Comparison of ENCODE assay signal across 10 mouse cellular contexts in genomic region chr7:123850272-123851197, GRCm38 (mm10).
DNase-seq lines count a peak whose midpoint lies in the region; ATAC-seq and TF ChIP-seq lines count a peak whose summit lies in the region.
"Had no signal": no experiment of that assay in that cellular context is flagged by ENCODE, and none has a peak within 500 bp of the region (broad histone marks: within the 10 kb centered on the region; RNA-seq: fewer than 3 reads in every experiment).

No protein-coding gene starts in this region.

- no peaks in the 10 kb centered on the region for H3K36me3 ChIP-seq in kidney, adult 2 months (ENCODE audit: control insufficient read depth, insufficient read depth, low read length)
- no peaks in the 10 kb centered on the region for H3K36me3 ChIP-seq in kidney, embryonic 15.5 days
- H3K36me3 ChIP-seq in neural tube, embryonic 13.5 days: no peaks in the 10 kb centered on the region
- H3K36me3 ChIP-seq: heart, embryonic 13.5 days had no signal

- DNase-seq in kidney, adult 2 months: peak; percentile 16
- DNase-seq in neural tube, embryonic 10.5 days (ENCODE audit: extremely low spot score, low spot score): no peak
- peak; percentile 15 for DNase-seq in cerebellum, adult 9-11 months
- DNase-seq in yolk sac, embryonic 10.5 days (ENCODE audit: low spot score): peak; percentile 1
- DNase-seq: thymus, postnatal 25 days had no signal

- no peaks in the 10 kb centered on the region for H3K4me1 ChIP-seq in kidney, adult 2 months (ENCODE audit: control insufficient read depth, insufficient read depth, low read length)
- no peaks in the 10 kb centered on the region for H3K4me1 ChIP-seq in kidney, embryonic 15.5 days
- peaks cover 7% of the 10 kb centered on the region; the same call in 1 of the 2 replicates for H3K4me1 ChIP-seq in neural tube, embryonic 13.5 days (replicated peaks)
- H3K4me1 ChIP-seq: heart, embryonic 13.5 days; megakaryocyte, embryonic 14.5 days had no signal

- no peaks in the 10 kb centered on the region for H3K9me3 ChIP-seq in kidney, embryonic 15.5 days (replicated peaks)
- H3K9me3 ChIP-seq in neural tube, embryonic 13.5 days: no peaks in the 10 kb centered on the region
- H3K9me3 ChIP-seq: heart, embryonic 13.5 days had no signal

- H3K27ac ChIP-seq in kidney, adult 2 months (ENCODE audit: insufficient read depth, low read depth, low read length): no peak overlapping the region
- no peak overlapping the region for H3K27ac ChIP-seq in kidney, embryonic 15.5 days
- H3K27ac ChIP-seq in neural tube, embryonic 13.5 days (replicated peaks): no peak overlapping the region
- H3K27ac ChIP-seq: heart, embryonic 13.5 days had no signal

- H3K4me2 ChIP-seq in kidney, embryonic 15.5 days: no peak overlapping the region
- no peak overlapping the region for H3K4me2 ChIP-seq in neural tube, embryonic 13.5 days
- H3K4me2 ChIP-seq: heart, embryonic 13.5 days had no signal

- ATAC-seq in kidney, embryonic 15.5 days (replicated peaks; ENCODE audit: low FRiP score): no peak
- ATAC-seq in neural tube, embryonic 13.5 days (ENCODE audit: low read depth): peak; percentile 63
- ATAC-seq in frontal cortex, adult (ENCODE audit: low TSS enrichment): no peak

- H3K27me3 ChIP-seq in kidney, adult 2 months (replicated peaks; ENCODE audit: control insufficient read depth, insufficient read depth, low read length): no peaks in the 10 kb centered on the region
- no peaks in the 10 kb centered on the region for H3K27me3 ChIP-seq in kidney, embryonic 15.5 days
- no peaks in the 10 kb centered on the region for H3K27me3 ChIP-seq in neural tube, embryonic 13.5 days
- H3K27me3 ChIP-seq: heart, embryonic 13.5 days; megakaryocyte, embryonic 14.5 days had no signal

- 83% methylated on average over 10 of the region's 10 CpGs for WGBS in kidney, adult 2 months
- WGBS in kidney, embryonic 15.5 days: 80% methylated on average over 10 of the region's 10 CpGs
- 68% methylated on average over 10 of the region's 10 CpGs for WGBS in neural tube, embryonic 13.5 days

- no peak for TF ChIP-seq POLR2A in kidney, adult 2 months (IDR thresholded peaks at IDR 0.05; ENCODE audit: low read depth, low read length)

- H3K9ac ChIP-seq in kidney, embryonic 15.5 days: no peak overlapping the region
- no peak overlapping the region for H3K9ac ChIP-seq in neural tube, embryonic 13.5 days
- H3K9ac ChIP-seq: heart, embryonic 13.5 days had no signal

- TF ChIP-seq CTCF in kidney, adult 2 months (conservative IDR thresholded peaks at IDR 0.05; ENCODE audit: insufficient read depth, insufficient read length, low read depth, low read length): peak; percentile 23; the same call in 1 of the 2 replicates

- H3K4me3 ChIP-seq in kidney, adult 2 months (ENCODE audit: insufficient read depth, low read depth, low read length): no peak overlapping the region
- no peak overlapping the region for H3K4me3 ChIP-seq in kidney, embryonic 15.5 days (replicated peaks)
- no peak overlapping the region for H3K4me3 ChIP-seq in neural tube, embryonic 13.5 days
- H3K4me3 ChIP-seq: heart, embryonic 13.5 days; megakaryocyte, embryonic 14.5 days had no signal
